Mouse (Mus musculus) embryonic fibroblast, embryonic 13.5 days (primary cell): Measurements from ENCODE around the gene Olfr651.

Experiments
- CTCF ChIP-seq: IDR thresholded peaks from 2 replicates; pipeline ENCODE4 v1.5.1; 2011; ENCODE audit warnings: mild to moderate bottlenecking, control low read depth, low read length, moderate library complexity, borderline replicate concordance; ENCODE audit not compliant: insufficient read depth
- POLR2A ChIP-seq: IDR thresholded peaks from 2 replicates; pipeline ENCODE4 v1.6.1; 2011; ENCODE audit warnings: low read depth, mild to moderate bottlenecking, control low read depth, low read length, moderate library complexity

- TF ChIP-seq CTCF (no peak), POLR2A (peak; percentile 40; the same call in 1 of the 2 replicates)
Observed at GRCm38 (mm10) chr7:104501589-104502371, 48.2 kb upstream of the Olfr651 start.
